Mouse (Mus musculus) testis, adult 2 months (tissue): Measurements from ENCODE around the gene Clcn1. TPM values are rescaled to one million over a fixed set of nuclear protein-coding genes. Genes with fewer than 3 reads are reported as not detected.

Experiments used
- H3K27ac ChIP-seq: fragments of 200-500 bp; 2 replicates; pipeline ENCODE4 v1.5.1; 2012; ENCODE audit warnings: low read depth, low read length; ENCODE audit not compliant: control insufficient read depth, insufficient read depth
- H3K27me3 ChIP-seq: fragments of 200-500 bp; 2 replicates; pipeline ENCODE4 v1.6.1; 2012; ENCODE audit warnings: mild to moderate bottlenecking, low read length, moderate library complexity; ENCODE audit not compliant: control insufficient read depth, insufficient read depth
- H3K36me3 ChIP-seq: fragments of 200-500 bp; 2 replicates; pipeline ENCODE4 v1.6.1; 2012; ENCODE audit warnings: mild to moderate bottlenecking, low read length; ENCODE audit not compliant: control insufficient read depth, insufficient read depth
- H3K4me1 ChIP-seq: fragments of 200-500 bp; 2 replicates; pipeline ENCODE4 v1.6.1; 2012; ENCODE audit warnings: low read length; ENCODE audit not compliant: control insufficient read depth, insufficient read depth
- H3K4me3 ChIP-seq: fragments of 200-500 bp; 2 replicates; pipeline ENCODE4 v1.5.1; 2012; ENCODE audit warnings: low read depth, mild to moderate bottlenecking, low read length, moderate library complexity, mixed read lengths; ENCODE audit not compliant: control insufficient read depth
- CTCF ChIP-seq: fragments of 200-500 bp; IDR thresholded peaks from 2 replicates; pipeline ENCODE4 v1.5.1; 2012; ENCODE audit warnings: low read depth, mild to moderate bottlenecking, inconsistent platforms, low read length, moderate library complexity; ENCODE audit not compliant: control insufficient read depth, insufficient read depth, insufficient replicate concordance
- POLR2A ChIP-seq: fragments of 200-500 bp; IDR thresholded peaks from 2 replicates; pipeline ENCODE4 v1.6.1; 2012; ENCODE audit warnings: low read depth, mild to moderate bottlenecking, inconsistent platforms, low read length, moderate library complexity; ENCODE audit not compliant: control insufficient read depth
- polyA plus RNA-seq: library from polyadenylated mRNA; depleted of rRNA; stranded (reverse); fragments of >200 nt; gene quantifications from 2 replicates; pipeline ENCODE4 v1.2.3, GENCODE M21; 2012

Clcn1 gene
- polyA plus RNA-seq, 1 experiment = 0.84 TPM

- TF ChIP-seq CTCF = no peak
- TF ChIP-seq POLR2A = no peak
- Histone ChIP-seq H3K36me3 (no peaks in the 10 kb centered on the region; the same call in 1 of the 2 replicates), H3K4me1 (no peaks in the 10 kb centered on the region), H3K27me3 (no peaks in the 10 kb centered on the region), H3K27ac (no peak overlapping the region), H3K4me3 (no peak overlapping the region)
Measured at GRCm38 (mm10) chr6:42310427-42311053, 24.1 kb downstream of the Clcn1 start.

- Histone ChIP-seq H3K27me3 (no peaks in the 10 kb centered on the region), H3K27ac (no peak overlapping the region), H3K4me1 (no peaks in the 10 kb centered on the region), H3K4me3 (no peak overlapping the region), H3K36me3 (no peaks in the 10 kb centered on the region; the same call in 1 of the 2 replicates)
- TF ChIP-seq CTCF (no peak), POLR2A (no peak)
Measured at GRCm38 (mm10) chr6:42318293-42318692, 31.8 kb downstream of the Clcn1 start.

GRCm38 (mm10) chr6:42323371-42324066 is 37.0 kb downstream of the Clcn1 start:
- no peak overlapping the region for H3K27ac ChIP-seq
- H3K36me3 ChIP-seq = no peaks in the 10 kb centered on the region
- H3K4me3 ChIP-seq = peak overlapping the region; percentile 80
- H3K27me3 ChIP-seq = peaks cover 4% of the 10 kb centered on the region; the same call in 1 of the 2 replicates
- H3K4me1 ChIP-seq = peaks cover 4% of the 10 kb centered on the region
- TF ChIP-seq CTCF (no peak), POLR2A (no peak)

- H3K27ac ChIP-seq = no peak overlapping the region
- H3K27me3 ChIP-seq = peaks cover 4% of the 10 kb centered on the region; the same call in 1 of the 2 replicates
- H3K4me3 ChIP-seq = peak overlapping the region; percentile 80
- H3K36me3 ChIP-seq = no peaks in the 10 kb centered on the region
- H3K4me1 ChIP-seq = peaks cover 4% of the 10 kb centered on the region
- no peak for TF ChIP-seq POLR2A
- TF ChIP-seq CTCF = no peak
Measured at GRCm38 (mm10) chr6:42324067-42324481, 37.6 kb downstream of the Clcn1 start.

- peak within 1 kb of the TSS; percentile 80 for H3K4me3 ChIP-seq
- peaks cover 4% of the 10 kb centered on the region; the same call in 1 of the 2 replicates for H3K27me3 ChIP-seq
- TF ChIP-seq POLR2A (no peak), CTCF (no peak)
- peaks cover 4% of the 10 kb centered on the region for H3K4me1 ChIP-seq
- no peaks in the 10 kb centered on the region for H3K36me3 ChIP-seq
- H3K27ac ChIP-seq = no peak within 1 kb of the TSS
Measured at GRCm38 (mm10) chr6:42324482-42325267, 38.2 kb downstream of the Clcn1 start, which contains the start of gene Fam131b. Gene Fam131b, minus strand, starts transcription at chr6:42324643.

- peak; percentile 80; the same call in 1 of the 2 replicates for TF ChIP-seq CTCF
- no peak for TF ChIP-seq POLR2A
- Histone ChIP-seq H3K36me3 (no peaks in the 10 kb centered on the region), H3K27ac (no peak overlapping the region), H3K27me3 (peaks cover 4% of the 10 kb centered on the region; the same call in 1 of the 2 replicates), H3K4me1 (peaks cover 4% of the 10 kb centered on the region), H3K4me3 (peak overlapping the region; percentile 80)
Measured at GRCm38 (mm10) chr6:42325268-42325609, 38.8 kb downstream of the Clcn1 start.

- Histone ChIP-seq H3K4me1 (peaks cover 4% of the 10 kb centered on the region), H3K36me3 (no peaks in the 10 kb centered on the region), H3K4me3 (no peak overlapping the region), H3K27me3 (peaks cover 4% of the 10 kb centered on the region; the same call in 1 of the 2 replicates), H3K27ac (no peak overlapping the region)
- TF ChIP-seq POLR2A (no peak), CTCF (no peak)
Measured at GRCm38 (mm10) chr6:42326509-42326908, 40.0 kb downstream of the Clcn1 start.
